Mouse (Mus musculus) heart, postnatal 0 days (tissue): ENCODE data around the gene Gm17387. TPM values are rescaled to one million over a fixed set of nuclear protein-coding genes. Genes with fewer than 3 reads are reported as not detected.

Experiments
- ATAC-seq: fragments of 200-750 bp; cut with Nextera tagmentation; 2 replicates; pipeline ENCODE4 v1.8.0; 2017; ENCODE audit warnings: low read depth, moderate number of reproducible peaks, moderate library complexity; ENCODE audit not compliant: insufficient read depth
- DNase-seq: peaks from one replicate; pipeline ENCODE4 v3.0.0-alpha.2; 2016; ENCODE audit warnings: low spot score
- H3K27ac ChIP-seq: fragments of 300-500 bp; sonication (generic); 2 replicates; pipeline ENCODE4 v1.5.1; 2014; ENCODE audit warnings: low read depth, mild to moderate bottlenecking
- H3K27me3 ChIP-seq: fragments of 300-500 bp; sonication (generic); 2 replicates; pipeline ENCODE4 v1.6.1; 2014; ENCODE audit warnings: low read length, mixed read lengths; ENCODE audit not compliant: control insufficient read depth, insufficient read depth
- H3K36me3 ChIP-seq: fragments of 300-500 bp; sonication (generic); replicated peaks from 2 replicates; pipeline ENCODE4 v1.6.1; 2014; ENCODE audit warnings: low read length, mixed read lengths; ENCODE audit not compliant: control insufficient read depth, insufficient read depth
- H3K4me1 ChIP-seq: fragments of 300-500 bp; sonication (generic); 2 replicates; pipeline ENCODE4 v1.6.1; 2014; ENCODE audit warnings: antibody characterized with exemption; ENCODE audit not compliant: control insufficient read depth, insufficient read depth
- H3K4me2 ChIP-seq: fragments of 300-500 bp; sonication (generic); 2 replicates; pipeline ENCODE4 v1.6.1; 2014; ENCODE audit warnings: low read depth, mild to moderate bottlenecking, low read length, moderate library complexity
- H3K4me3 ChIP-seq: fragments of 300-500 bp; sonication (generic); 2 replicates; pipeline ENCODE4 v1.5.1; 2014; ENCODE audit warnings: low read depth, low read length
- H3K9ac ChIP-seq: fragments of 300-500 bp; sonication (generic); replicated peaks from 2 replicates; pipeline ENCODE4 v1.6.1; 2014; ENCODE audit warnings: low read depth, low read length, mixed read lengths
- H3K9me3 ChIP-seq: fragments of 300-500 bp; sonication (generic); replicated peaks from 2 replicates; pipeline ENCODE4 v1.6.1; 2016; ENCODE audit warnings: low read length; ENCODE audit not compliant: control insufficient read depth
- CTCF ChIP-seq: IDR thresholded peaks from 2 replicates; pipeline ENCODE4 v1.5.1; 2016; ENCODE audit warnings: antibody characterized with exemption, control low read depth, low read depth
- EP300 ChIP-seq: IDR thresholded peaks from 2 replicates; pipeline ENCODE4 v1.6.1; 2016; ENCODE audit warnings: antibody characterized with exemption, low read depth
- WGBS: fragments of 180-500 bp; shearing (Covaris S2); extraction: QIAGEN DNeasy Blood & Tissue Kit; methylation state at CpG from one replicate; pipeline ENCODE4 v1.1.7; 2014; 5-methylcytosine and 5-hydroxymethylcytosine counted together
- polyA plus RNA-seq: library from polyadenylated mRNA; unstranded; fragments of >200 nt; fragmentation: Nextera tagmentation; extraction: Ambion mirVana; gene quantifications from 2 replicates; pipeline ENCODE4 v1.2.1, GENCODE M21; 2015
- total RNA-seq: library from RNA; depleted of rRNA; stranded (reverse); fragments of >200 nt; gene quantifications from 2 replicates; pipeline ENCODE4 v1.2.3, GENCODE M21; 2014; ENCODE audit warnings: low replicate concordance

Gene Gm17387
- total and polyA plus RNA-seq, 2 experiments from 2014 or later: not detected

- ATAC-seq (no peak), DNase-seq (no peak)
- Histone ChIP-seq H3K27me3 (peaks cover 23% of the 10 kb centered on the region), H3K4me1 (no peaks in the 10 kb centered on the region), H3K27ac (no peak overlapping the region), H3K36me3 (no peaks in the 10 kb centered on the region), H3K4me2 (no peak overlapping the region), H3K9me3 (0 out of 2 replicates have a peak, but pooled peaks cover 4% of the 10 kb centered on the region), H3K9ac (no peak overlapping the region), H3K4me3 (no peak overlapping the region)
- TF ChIP-seq EP300: no peak
- TF ChIP-seq CTCF: no peak
- WGBS: 69% methylated on average over 4 of the region's 4 CpGs
Measured at GRCm38 (mm10) chr7:141055785-141056184, 26.9 kb downstream of the Gm17387 start.

GRCm38 (mm10) chr7:141056976-141057375 lies 28.0 kb downstream of the Gm17387 start:
- 0 out of 2 replicates have a peak, but pooled peaks cover 4% of the 10 kb centered on the region for H3K9me3 ChIP-seq
- 0 out of 2 replicates have a peak, but pooled peaks cover 3% of the 10 kb centered on the region for H3K4me1 ChIP-seq
- H3K36me3 ChIP-seq: no peaks in the 10 kb centered on the region
- no peak overlapping the region for H3K4me2 ChIP-seq
- H3K27me3 ChIP-seq: peaks cover 35% of the 10 kb centered on the region
- ATAC-seq: no peak
- TF ChIP-seq CTCF (no peak), EP300 (no peak)
- H3K9ac ChIP-seq: no peak overlapping the region
- H3K4me3 ChIP-seq: no peak overlapping the region
- no peak for DNase-seq
- 73% methylated on average over 6 of the region's 6 CpGs for WGBS
- H3K27ac ChIP-seq: no peak overlapping the region

GRCm38 (mm10) chr7:141057541-141057940 lies 28.6 kb downstream of the Gm17387 start:
- WGBS: 72% methylated on average over 1 of the region's 1 CpGs
- Histone ChIP-seq H3K27me3 (peaks cover 40% of the 10 kb centered on the region), H3K9me3 (0 out of 2 replicates have a peak, but pooled peaks cover 4% of the 10 kb centered on the region), H3K4me3 (no peak overlapping the region), H3K9ac (no peak overlapping the region), H3K4me1 (0 out of 2 replicates have a peak, but pooled peaks cover 3% of the 10 kb centered on the region), H3K4me2 (no peak overlapping the region), H3K36me3 (no peaks in the 10 kb centered on the region), H3K27ac (no peak overlapping the region)
- ATAC-seq (no peak), DNase-seq (no peak)
- TF ChIP-seq EP300 (no peak), CTCF (no peak)

- H3K4me3 ChIP-seq: no peak overlapping the region
- 79% methylated on average over 14 of the region's 14 CpGs for WGBS
- no peak for TF ChIP-seq EP300
- TF ChIP-seq CTCF: no peak
- no peak for DNase-seq
- no peaks in the 10 kb centered on the region for H3K36me3 ChIP-seq
- H3K9me3 ChIP-seq: 0 out of 2 replicates have a peak, but pooled peaks cover 4% of the 10 kb centered on the region
- ATAC-seq: no peak
- H3K9ac ChIP-seq: no peak overlapping the region
- H3K27me3 ChIP-seq: peaks cover 52% of the 10 kb centered on the region
- no peak overlapping the region for H3K4me2 ChIP-seq
- H3K27ac ChIP-seq: no peak overlapping the region
- H3K4me1 ChIP-seq: 0 out of 2 replicates have a peak, but pooled peaks cover 3% of the 10 kb centered on the region
Measured at GRCm38 (mm10) chr7:141058601-141059341, 29.8 kb downstream of the Gm17387 start.

- Histone ChIP-seq H3K27ac (no peak overlapping the region), H3K4me1 (0 out of 2 replicates have a peak, but pooled peaks cover 3% of the 10 kb centered on the region), H3K36me3 (no peaks in the 10 kb centered on the region), H3K9ac (no peak overlapping the region), H3K9me3 (0 out of 2 replicates have a peak, but pooled peaks cover 4% of the 10 kb centered on the region), H3K4me3 (no peak overlapping the region), H3K27me3 (peaks cover 54% of the 10 kb centered on the region), H3K4me2 (no peak overlapping the region)
- 78% methylated on average over 2 of the region's 2 CpGs for WGBS
- DNase-seq (no peak), ATAC-seq (no peak)
- no peak for TF ChIP-seq EP300
- TF ChIP-seq CTCF: no peak
Measured at GRCm38 (mm10) chr7:141059929-141060328, 31.0 kb downstream of the Gm17387 start.
